Mouse (Mus musculus) heart, adult 10 weeks (tissue): Measurements from ENCODE around the gene Tmem74b. TPM values are rescaled to one million over a fixed set of nuclear protein-coding genes. Genes with fewer than 3 reads are reported as not detected.

ENCODE experiments used
- polyA plus RNA-seq: library from polyadenylated mRNA; stranded (reverse); fragments of 350-450 nt; fragmentation: Illumina TruSeq; extraction: RNeasy Lipid Tissue Mini Kit (QIAGEN cat#74804); gene quantifications from one replicate; pipeline ENCODE4 v1.2.3, GENCODE M21; 2014; ENCODE audit warnings: low read depth, low replicate concordance

The Tmem74b gene
- 4.1 TPM for polyA plus RNA-seq

DNA sequence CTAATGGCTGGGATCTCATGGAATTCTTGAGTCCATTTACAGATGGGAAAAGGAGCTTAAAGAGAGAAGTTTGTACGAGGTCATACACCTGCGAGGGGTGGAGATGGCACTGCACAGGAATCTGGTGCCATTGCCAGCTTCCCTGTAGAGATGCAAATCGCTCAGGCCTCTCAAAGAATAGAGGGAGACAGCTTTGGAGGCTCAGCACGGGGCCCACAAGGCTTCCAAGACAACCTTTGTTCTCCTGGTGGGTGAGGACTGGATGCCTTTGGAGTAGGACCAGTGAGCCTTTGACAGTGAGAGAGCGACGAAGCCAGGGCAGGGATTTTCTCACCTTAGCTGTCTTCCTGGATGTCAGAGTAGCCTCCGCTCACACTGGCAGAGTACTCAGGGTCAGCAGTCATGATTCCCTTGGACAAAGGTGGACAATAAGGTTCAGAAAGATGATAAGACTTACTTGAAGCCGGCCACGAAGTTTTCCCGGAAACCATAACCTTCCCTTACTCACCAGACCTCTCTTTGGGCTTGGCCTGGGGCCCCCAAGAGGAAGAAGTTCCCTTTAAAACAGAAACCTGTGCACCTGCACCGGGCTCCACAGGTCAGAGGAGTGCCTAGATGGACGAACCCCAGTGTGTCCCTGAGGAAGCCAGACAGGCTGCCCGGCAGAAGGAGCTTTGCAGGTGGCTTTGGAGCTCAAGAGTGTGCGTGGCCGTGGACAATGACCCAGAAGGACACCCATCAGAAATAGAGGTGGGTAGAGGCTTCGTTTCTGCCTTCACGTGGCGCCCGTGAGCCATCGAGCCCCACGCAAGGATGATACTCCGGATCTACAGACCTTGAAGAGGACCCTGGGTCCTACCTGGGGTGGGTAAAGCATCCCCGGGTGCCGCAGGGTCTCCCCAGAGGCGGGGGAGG lies at the start of gene Tmem74b:
Tmem74b (plus strand) TSS at position 778 of the 915 bp plus-strand sequence.

DNA sequence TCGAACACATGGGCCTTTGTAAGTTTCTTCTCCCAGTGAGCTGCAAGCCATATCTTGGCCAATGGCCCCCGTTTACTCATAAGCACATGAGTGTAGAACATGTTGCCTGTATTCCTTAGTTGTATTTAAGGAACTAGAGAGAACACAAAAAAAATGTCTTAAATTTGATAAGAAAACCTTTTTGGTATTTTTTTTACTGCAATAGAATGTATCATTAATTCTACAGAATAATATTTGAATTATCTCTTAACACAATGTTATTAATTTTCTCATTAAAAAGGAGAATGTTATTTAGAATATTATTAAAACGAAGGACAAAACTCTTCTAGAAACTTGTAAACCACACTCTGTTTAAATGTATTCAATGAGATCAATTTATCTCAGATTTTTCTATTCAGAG lies 33.4 kb upstream of the Tmem74b start, which contains the start of gene Rad21l:
Rad21l (minus strand) TSS at position 101 of the 400 bp plus-strand sequence.

DNA sequence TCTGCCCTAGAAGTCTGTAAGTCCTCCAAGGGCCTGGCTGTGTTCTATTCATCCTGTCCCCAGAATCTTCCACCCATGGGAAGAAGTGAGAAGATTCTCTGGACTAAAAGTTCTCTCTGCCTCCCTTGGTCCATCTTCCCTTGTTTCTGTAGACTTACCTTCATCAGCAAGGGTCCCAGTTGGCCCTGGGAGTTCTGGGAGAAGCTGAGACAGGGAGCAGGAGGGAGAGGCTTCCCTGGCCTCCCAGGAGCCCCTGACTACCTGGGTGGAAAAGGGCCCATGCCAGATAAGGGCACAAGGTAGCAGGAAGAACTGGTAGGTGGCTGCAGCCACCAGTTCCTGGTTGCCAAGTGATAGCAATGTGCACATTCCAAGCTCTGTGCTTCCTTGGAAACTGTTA lies 42.0 kb downstream of the Tmem74b start, which contains the start of gene Psmf1:
Psmf1 (minus strand) TSS at position 342 of the 400 bp plus-strand sequence.

Other genes starting within 250 kb of the Tmem74b start
- gene 4921509C19Rik, start 225.9 kb upstream of the Tmem74b start, polyA plus RNA-seq, result not detected
- 111 TPM for gene Nsfl1c, start 207.8 kb upstream of the Tmem74b start, polyA plus RNA-seq
- 166 TPM for gene Fkbp1a, start 159.5 kb upstream of the Tmem74b start, polyA plus RNA-seq
- gene Sdcbp2, start 129.4 kb upstream of the Tmem74b start, polyA plus RNA-seq, result 3.3 TPM
- gene Snph, start 69.4 kb upstream of the Tmem74b start, polyA plus RNA-seq, result not detected
- not detected for gene Rad21l, start 33.5 kb upstream of the Tmem74b start, polyA plus RNA-seq
- 22.7 TPM for gene Psmf1, start 42.2 kb downstream of the Tmem74b start, polyA plus RNA-seq
- not detected for gene Rspo4, start 140.9 kb downstream of the Tmem74b start, polyA plus RNA-seq
- 0.18 TPM for gene Angpt4, start 209.2 kb downstream of the Tmem74b start, polyA plus RNA-seq